ENCODE assay signal across 8 mouse cellular contexts in the genomic region with DNA sequence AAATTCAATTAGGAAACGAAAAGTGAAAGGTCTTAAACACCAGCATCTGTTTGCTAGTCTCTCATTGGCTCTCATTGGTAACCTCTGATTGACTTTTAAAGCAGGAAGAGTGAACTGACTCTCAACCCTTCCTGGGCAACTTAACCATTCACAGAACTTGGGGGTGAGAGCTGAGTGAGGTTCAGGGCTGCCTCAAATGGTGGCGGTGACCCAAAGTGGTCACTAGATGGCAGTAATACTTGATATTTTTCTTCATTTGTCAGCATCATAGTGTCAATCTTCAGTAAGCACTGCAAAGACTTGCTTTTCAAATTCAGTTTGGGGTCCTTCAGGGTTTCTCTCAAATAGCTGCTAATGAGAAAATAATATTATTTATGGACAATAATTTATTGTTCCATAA.
DNase-seq lines count a peak whose midpoint lies in the region; ATAC-seq and TF ChIP-seq lines count a peak whose summit lies in the region.
"Not testable (repeated sequence)": the region's sequence is repeated elsewhere in the genome, so short reads cannot be mapped to it uniquely, and the experiment has no call there.

No protein-coding gene starts in this region.

- H3K9me3 ChIP-seq in hindbrain, postnatal 0 days (ENCODE audit: low read length): not testable (repeated sequence)

- H3K4me3 ChIP-seq in hindbrain, postnatal 0 days (ENCODE audit: low read length): not testable (repeated sequence)

- not testable (repeated sequence) for H3K27me3 ChIP-seq in Patski; hindbrain, postnatal 0 days (ENCODE audit: insufficient read depth, low read length)

- POLR2A ChIA-PET in Patski (lab: Charles Lee): not testable (repeated sequence)

- H3K9ac ChIP-seq in hindbrain, postnatal 0 days (replicated peaks; ENCODE audit: low read length): not testable (repeated sequence)

- H3K4me1 ChIP-seq in hindbrain, postnatal 0 days (ENCODE audit: insufficient read depth, low read length): not testable (repeated sequence)

- H3K36me3 ChIP-seq in hindbrain, postnatal 0 days (ENCODE audit: insufficient read depth, low read length): not testable (repeated sequence)

- in situ Hi-C loops in Patski (cut with MboI; ENCODE audit: low pct_unique_long_range_greater_than_20kb): not testable (repeated sequence)

- not testable (repeated sequence) for H3K27ac ChIP-seq in hindbrain, postnatal 0 days

- ATAC-seq in Patski: peak; percentile 71
- not testable (repeated sequence) for ATAC-seq in hindbrain, postnatal 0 days

- H3K4me2 ChIP-seq in hindbrain, postnatal 0 days (ENCODE audit: low read depth, low read length): not testable (repeated sequence)

- 20% methylated on average over 2 of the region's 2 CpGs for WGBS in hindbrain, postnatal 0 days

- TF ChIP-seq CTCF in Patski (IDR thresholded peaks at IDR 0.05): peak; percentile 42
- peak; percentile 41 for TF ChIP-seq CTCF in hindbrain, postnatal 0 days (IDR thresholded peaks at IDR 0.05; ENCODE audit: low read depth)

- CTCF ChIA-PET in Patski (lab: Charles Lee): interaction anchor here (3.5 kb wide), 1 partner anchor 111 kb away, joined by 8 read pairs; no protein-coding TSS in a partner anchor

- not testable (repeated sequence) for DNase-seq in Patski (ENCODE audit: low read depth, low spot score)
- peak; percentile 42 for DNase-seq in cerebellum, adult 9-10 months
- DNase-seq in frontal cortex, postnatal 10 days (ENCODE audit: low spot score in 2 of 2): peak; percentile 5 to 24
- peak; percentile 5 for DNase-seq in hindbrain, postnatal 0 days (ENCODE audit: low spot score)
- peak; percentile 46 for DNase-seq in layer of hippocampus, adult 9-10 months (ENCODE audit: low spot score)
- peak; percentile 46 for DNase-seq in lung, postnatal 14 days
- peak; percentile 39 to 55 for DNase-seq in right cerebral cortex, postnatal 10 days (ENCODE audit: low spot score in 2 of 2)
- DNase-seq in urinary bladder, postnatal 25 days (ENCODE audit: low spot score): peak; percentile 10
